In genomic region chr11:6065046-6065521, GRCm38 (mm10) we compare ENCODE assay signal across 8 mouse cellular contexts. TPM values are rescaled to one million over a fixed set of nuclear protein-coding genes. Genes with fewer than 3 reads are reported as not detected.
DNase-seq lines count a peak whose midpoint lies in the region; ATAC-seq and TF ChIP-seq lines count a peak whose summit lies in the region.

No protein-coding gene starts in this region.

- peaks cover 60% of the 10 kb centered on the region for H3K27me3 ChIP-seq in kidney, embryonic 14.5 days (ENCODE audit: control insufficient read depth, insufficient read depth, low read length)
- H3K27me3 ChIP-seq in embryonic facial prominence, embryonic 14.5 days (replicated peaks; ENCODE audit: control insufficient read depth, insufficient read depth, low read length) = peaks cover 80% of the 10 kb centered on the region
- H3K27me3 ChIP-seq in limb, embryonic 11.5 days (ENCODE audit: control insufficient read depth, insufficient read depth, low read length) = peaks cover 71% of the 10 kb centered on the region

- DNase-seq in kidney, postnatal 14 days = no peak
- no peak for DNase-seq in embryonic facial prominence, embryonic 14.5 days (ENCODE audit: low spot score)
- peak; percentile 38 for DNase-seq in limb, embryonic 11.5 days (ENCODE audit: low spot score)
- peak; percentile 68 for DNase-seq in right cerebral cortex, postnatal 25 days
- no peak for DNase-seq in adrenal gland, postnatal 25 days

- no peak for ATAC-seq in kidney, embryonic 14.5 days (ENCODE audit: low FRiP score, low TSS enrichment)
- peak; percentile 51 for ATAC-seq in embryonic facial prominence, embryonic 14.5 days (ENCODE audit: low read depth)
- ATAC-seq in limb, embryonic 11.5 days (ENCODE audit: insufficient number of reproducible peaks, low FRiP score, low TSS enrichment, low read depth) = no peak
- ATAC-seq in erythroblast, adult 5-6 weeks (replicated peaks; ENCODE audit: low FRiP score, poor library complexity, severe bottlenecking) = no peak

- TF ChIP-seq POLR2A in bone marrow macrophage, adult 2 months (IDR thresholded peaks at IDR 0.05; ENCODE audit: borderline replicate concordance, low read depth, low read length) = no peak

- H3K9ac ChIP-seq in kidney, embryonic 14.5 days (ENCODE audit: low read depth, low read length) = peak overlapping the region; percentile 47
- peak overlapping the region; percentile 42 for H3K9ac ChIP-seq in embryonic facial prominence, embryonic 14.5 days (ENCODE audit: low read depth, low read length)
- H3K9ac ChIP-seq in limb, embryonic 11.5 days (ENCODE audit: low read length) = no peak overlapping the region

- no peaks in the 10 kb centered on the region for H3K36me3 ChIP-seq in kidney, embryonic 14.5 days (ENCODE audit: control insufficient read depth, insufficient read depth, low read length)
- no peaks in the 10 kb centered on the region for H3K36me3 ChIP-seq in embryonic facial prominence, embryonic 14.5 days (ENCODE audit: control insufficient read depth, insufficient read depth, low read length)
- no peaks in the 10 kb centered on the region for H3K36me3 ChIP-seq in limb, embryonic 11.5 days (ENCODE audit: control insufficient read depth, insufficient read depth, low read length)

- H3K27ac ChIP-seq in kidney, embryonic 14.5 days (ENCODE audit: low read depth, low read length) = no peak overlapping the region
- no peak overlapping the region for H3K27ac ChIP-seq in bone marrow macrophage, adult 2 months (ENCODE audit: insufficient read depth, low read depth, low read length)
- H3K27ac ChIP-seq in embryonic facial prominence, embryonic 14.5 days (replicated peaks; ENCODE audit: low read depth, low read length) = no peak overlapping the region
- H3K27ac ChIP-seq in limb, embryonic 11.5 days (replicated peaks; ENCODE audit: low read depth, low read length) = no peak overlapping the region

- no peak for TF ChIP-seq CTCF in bone marrow macrophage, adult 2 months (IDR thresholded peaks at IDR 0.05; ENCODE audit: low read depth, low read length)

- peak overlapping the region; percentile 65 for H3K4me3 ChIP-seq in kidney, embryonic 14.5 days (ENCODE audit: low read length)
- peak overlapping the region; percentile 22; the same call in 1 of the 2 replicates for H3K4me3 ChIP-seq in bone marrow macrophage, adult 2 months (ENCODE audit: insufficient read depth, low read length)
- H3K4me3 ChIP-seq in embryonic facial prominence, embryonic 14.5 days (ENCODE audit: low read depth, low read length) = peak overlapping the region; percentile 58
- H3K4me3 ChIP-seq in limb, embryonic 11.5 days (ENCODE audit: low read depth, low read length) = peak overlapping the region; percentile 42

- H3K4me2 ChIP-seq in kidney, embryonic 14.5 days (replicated peaks; ENCODE audit: low read depth, low read length) = peak overlapping the region; percentile 97
- H3K4me2 ChIP-seq in embryonic facial prominence, embryonic 14.5 days (ENCODE audit: low read depth, low read length) = peak overlapping the region; percentile 96
- H3K4me2 ChIP-seq in limb, embryonic 11.5 days (ENCODE audit: low read depth, severe bottlenecking) = peak overlapping the region; percentile 92

- peaks cover 14% of the 10 kb centered on the region for H3K4me1 ChIP-seq in kidney, embryonic 14.5 days (ENCODE audit: control insufficient read depth, insufficient read depth, low read length)
- no peaks in the 10 kb centered on the region for H3K4me1 ChIP-seq in bone marrow macrophage, adult 2 months (ENCODE audit: control insufficient read depth, insufficient read depth, low read length)
- peaks cover 5% of the 10 kb centered on the region; the same call in 1 of the 2 replicates for H3K4me1 ChIP-seq in embryonic facial prominence, embryonic 14.5 days (ENCODE audit: control insufficient read depth, insufficient read depth, low read length)
- H3K4me1 ChIP-seq in limb, embryonic 11.5 days (ENCODE audit: control insufficient read depth, insufficient read depth, low read length) = peaks cover 9% of the 10 kb centered on the region; the same call in 1 of the 2 replicates

- H3K9me3 ChIP-seq in kidney, embryonic 14.5 days (ENCODE audit: control insufficient read depth, low read length) = no peaks in the 10 kb centered on the region
- H3K9me3 ChIP-seq in embryonic facial prominence, embryonic 14.5 days (ENCODE audit: control insufficient read depth, low read length) = no peaks in the 10 kb centered on the region
- no peaks in the 10 kb centered on the region for H3K9me3 ChIP-seq in limb, embryonic 11.5 days (ENCODE audit: control insufficient read depth, low read length)

- WGBS in kidney, embryonic 14.5 days = under 1% methylated on average over 54 of the region's 55 CpGs
- WGBS in embryonic facial prominence, embryonic 14.5 days = 0% methylated on average over 5 of the region's 55 CpGs
- WGBS in limb, embryonic 11.5 days = 1% methylated on average over 53 of the region's 55 CpGs

RNA-seq across cellular contexts. Expression of gene Camk2b, which starts 1.1 kb away (rescaled TPM):
- 4.2 and 4.4 TPM in 2 replicates for polyA plus RNA-seq in kidney, embryonic 14.5 days (2014; fragmentation: Nextera tagmentation; extraction: Ambion mirVana)
- polyA plus RNA-seq in bone marrow macrophage, adult 2 months (2012; ENCODE audit: insufficient read depth, insufficient read length, missing spikeins) = 0.20 and 0.63 TPM in 2 replicates
- polyA plus RNA-seq in embryonic facial prominence, embryonic 14.5 days (2014; fragmentation: Nextera tagmentation; extraction: Ambion mirVana) = 6.1 and 9.2 TPM in 2 replicates
- 0.55 and 0.67 TPM in 2 replicates for polyA plus RNA-seq in limb, embryonic 11.5 days (2014; fragmentation: Nextera tagmentation; extraction: Ambion mirVana)
- total RNA-seq in erythroblast, adult 5-6 weeks (2015; ENCODE audit: low replicate concordance) = not detected in 2 replicates
- 0.14 TPM in 1 of 2 replicates, not detected in the other for total RNA-seq in erythroblast, adult 5-6 weeks (2017; ENCODE audit: low replicate concordance)
- 10.0 and 13.6 TPM in 2 replicates for total RNA-seq in adrenal gland, postnatal 25 days (2021)

Comparison
In these comparisons a context has a peak if more than half of its experiments do, and no peak if none do; other contexts are left out.
1. DNase-seq: peak in limb, embryonic 11.5 days (single experiment) and right cerebral cortex, postnatal 25 days (single experiment); none in kidney, postnatal 14 days (single experiment), embryonic facial prominence, embryonic 14.5 days (single experiment) and adrenal gland, postnatal 25 days (single experiment).
2. Peak in every context shown above with its lines, with median percentiles within 50 percentile points of each other: H3K4me2 ChIP-seq and H3K4me3 ChIP-seq.